Mouse (Mus musculus) brain, embryonic 14.5 days (tissue): ENCODE measurements at regions not wholly inside any gene's neighbourhood (a gene's known extent, or its start where the extent isn't known, plus 50 kb on each side); places are given as distances from the start of the nearest gene placed in this dataset.

ENCODE experiments used
- CTCF ChIP-seq: fragments of 200-500 bp; IDR thresholded peaks from 2 replicates; pipeline ENCODE4 v1.5.1; 2012; ENCODE audit warnings: inconsistent platforms, mild to moderate bottlenecking, moderate library complexity, borderline replicate concordance; ENCODE audit not compliant: insufficient read depth, insufficient read length; ENCODE audit errors: extremely low read depth
- POLR2A ChIP-seq: fragments of 200-500 bp; IDR thresholded peaks from 2 replicates; pipeline ENCODE4 v1.6.1; 2012; ENCODE audit warnings: mild to moderate bottlenecking, inconsistent platforms, borderline replicate concordance; ENCODE audit not compliant: poor library complexity, insufficient read depth, insufficient read length, severe bottlenecking; ENCODE audit errors: extremely low read depth

GRCm38 (mm10) chr1:33201571-33202189, 467.9 kb downstream of the Prim2 start:
- no peak for TF ChIP-seq POLR2A
- TF ChIP-seq CTCF = no peak
